Mouse (Mus musculus) intestine, embryonic 14.5 days (tissue): ENCODE data around the gene Clasp1. TPM values are rescaled to one million over a fixed set of nuclear protein-coding genes. Genes with fewer than 3 reads are reported as not detected.

Experiments used
- ATAC-seq: fragments of 200-750 bp; cut with Nextera tagmentation; replicated peaks from 2 replicates; pipeline ENCODE4 v1.8.0; 2017; ENCODE audit warnings: low read depth, moderate number of reproducible peaks, moderate TSS enrichment, moderate library complexity; ENCODE audit not compliant: low FRiP score, low TSS enrichment
- DNase-seq: peaks from one replicate; pipeline ENCODE4 v3.0.0-alpha.2; 2018; ENCODE audit warnings: low spot score
- H3K27ac ChIP-seq: fragments of 300-500 bp; sonication (generic); 2 replicates; pipeline ENCODE4 v1.5.1; 2014; ENCODE audit warnings: low read depth, mild to moderate bottlenecking, control low read depth
- H3K27me3 ChIP-seq: fragments of 300-500 bp; sonication (generic); replicated peaks from 2 replicates; pipeline ENCODE4 v1.6.1; 2014; ENCODE audit warnings: low read length, control low read depth; ENCODE audit not compliant: control insufficient read depth, insufficient read depth
- H3K36me3 ChIP-seq: fragments of 300-500 bp; sonication (generic); 2 replicates; pipeline ENCODE4 v1.6.1; 2014; ENCODE audit warnings: low read length, control low read depth; ENCODE audit not compliant: control insufficient read depth, insufficient read depth
- H3K4me1 ChIP-seq: fragments of 300-500 bp; sonication (generic); replicated peaks from 2 replicates; pipeline ENCODE4 v1.6.1; 2014; ENCODE audit warnings: low read length, control low read depth, mixed read lengths; ENCODE audit not compliant: control insufficient read depth, insufficient read depth
- H3K4me2 ChIP-seq: fragments of 300-500 bp; sonication (generic); 2 replicates; pipeline ENCODE4 v1.6.1; 2014; ENCODE audit warnings: low read length
- H3K4me3 ChIP-seq: fragments of 300-500 bp; sonication (generic); 2 replicates; pipeline ENCODE4 v1.5.1; 2014; ENCODE audit warnings: low read depth, low read length, control low read depth, mixed read lengths
- H3K9ac ChIP-seq: fragments of 300-500 bp; sonication (generic); 2 replicates; pipeline ENCODE4 v1.6.1; 2014; ENCODE audit warnings: mild to moderate bottlenecking, low read length
- H3K9me3 ChIP-seq: fragments of 300-500 bp; sonication (generic); 2 replicates; pipeline ENCODE4 v1.6.1; 2016; ENCODE audit warnings: low read length, control low read depth; ENCODE audit not compliant: control insufficient read depth
- WGBS: fragments of 180-500 bp; shearing (Covaris S2); extraction: QIAGEN DNeasy Blood & Tissue Kit; methylation state at CpG from one replicate; pipeline ENCODE4 v1.1.7; 2014; 5-methylcytosine and 5-hydroxymethylcytosine counted together
- polyA plus RNA-seq: library from polyadenylated mRNA; unstranded; fragments of >200 nt; fragmentation: Nextera tagmentation; extraction: Ambion mirVana; gene quantifications from 2 replicates; pipeline ENCODE4 v1.2.1, GENCODE M21; 2014

Clasp1 gene
- polyA plus RNA-seq, 1 experiment from 2014 or later = 51.6 TPM

GRCm38 (mm10) chr1:118633415-118633980 lies 244.6 kb downstream of the Clasp1 start:
- WGBS = 76% methylated on average over 4 of the region's 4 CpGs
- Histone ChIP-seq H3K4me2 (no peak overlapping the region), H3K4me1 (no peaks in the 10 kb centered on the region), H3K4me3 (no peak overlapping the region), H3K27ac (no peak overlapping the region), H3K9me3 (no peaks in the 10 kb centered on the region), H3K27me3 (peaks cover 6% of the 10 kb centered on the region), H3K36me3 (no peaks in the 10 kb centered on the region), H3K9ac (no peak overlapping the region)
- ATAC-seq (no peak), DNase-seq (no peak)

- DNase-seq (no peak), ATAC-seq (no peak)
- Histone ChIP-seq H3K9me3 (no peaks in the 10 kb centered on the region), H3K36me3 (no peaks in the 10 kb centered on the region), H3K4me2 (no peak overlapping the region), H3K4me1 (no peaks in the 10 kb centered on the region), H3K9ac (no peak overlapping the region), H3K27ac (no peak overlapping the region), H3K4me3 (no peak overlapping the region), H3K27me3 (no peaks in the 10 kb centered on the region)
- WGBS = 64% methylated on average over 2 of the region's 2 CpGs
Measured at GRCm38 (mm10) chr1:118642296-118642999, 253.6 kb downstream of the Clasp1 start.

DNA sequence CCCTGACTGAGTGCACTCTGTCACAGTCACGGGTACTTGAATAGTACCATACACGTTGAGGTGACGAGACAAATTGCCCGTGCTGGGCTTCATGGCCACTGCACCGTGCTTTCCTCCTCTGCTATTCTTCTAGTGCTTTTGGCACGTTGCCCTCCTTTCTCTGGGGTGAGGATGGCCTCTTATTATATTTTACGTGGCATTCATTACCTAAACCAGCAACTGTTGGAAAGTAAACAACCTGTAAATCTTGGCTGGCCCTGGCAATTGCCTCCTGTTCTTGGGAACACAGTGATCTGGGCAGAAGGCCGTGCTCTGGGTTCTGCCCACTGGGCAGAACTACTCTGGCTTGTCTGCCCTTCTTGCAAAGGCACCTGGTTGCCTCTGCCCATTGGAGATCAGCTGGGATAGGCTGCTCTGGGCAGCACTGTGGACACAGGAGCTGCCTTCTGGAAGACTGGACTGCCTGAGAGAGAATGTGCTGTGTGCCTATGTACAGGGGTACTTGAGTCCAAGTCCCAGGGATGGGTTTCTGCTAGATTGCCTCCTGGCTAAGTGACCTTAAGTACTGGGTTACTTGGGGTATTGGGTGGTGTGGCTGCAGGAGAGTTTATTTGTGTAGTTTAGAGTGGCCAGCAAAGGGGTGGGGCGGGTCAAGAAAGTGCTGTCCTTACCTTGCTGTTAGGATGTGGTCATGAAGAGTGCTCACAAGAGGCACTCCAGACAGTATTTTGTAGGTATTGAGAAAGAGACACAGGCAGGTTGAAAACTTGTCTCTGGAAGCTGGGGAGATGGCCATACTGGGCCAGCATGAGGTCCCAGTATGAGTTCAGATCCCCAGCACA lies 254.5 kb downstream of the Clasp1 start:
- no peaks in the 10 kb centered on the region for H3K27me3 ChIP-seq
- 40% methylated on average over 9 of the region's 9 CpGs for WGBS
- no peak overlapping the region for H3K4me2 ChIP-seq

DNA sequence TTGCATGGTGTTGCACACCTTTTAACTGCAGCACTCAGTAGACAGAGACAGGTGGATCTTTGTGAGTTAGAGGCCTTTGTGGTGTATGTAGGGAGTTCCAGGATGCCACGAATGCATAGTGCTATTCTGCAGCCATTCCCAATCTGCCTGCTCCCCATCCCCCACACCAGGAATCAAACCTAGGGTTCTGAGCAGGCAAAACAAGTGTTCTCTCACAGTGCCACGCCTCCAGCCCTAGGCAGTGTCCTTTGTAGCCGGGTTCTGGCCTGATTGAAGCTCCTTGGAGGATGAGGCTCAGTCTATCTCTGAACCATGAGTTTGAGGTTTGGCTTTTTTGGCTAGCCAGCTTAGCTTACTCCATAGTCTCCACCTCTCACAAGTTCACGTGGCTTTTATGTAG lies 256.8 kb downstream of the Clasp1 start:
- no peak overlapping the region for H3K27ac ChIP-seq
- no peak overlapping the region for H3K4me3 ChIP-seq
- DNase-seq (no peak), ATAC-seq (no peak)
- H3K36me3 ChIP-seq = no peaks in the 10 kb centered on the region
- WGBS = 58% methylated on average over 4 of the region's 4 CpGs
- no peaks in the 10 kb centered on the region for H3K27me3 ChIP-seq
- H3K4me1 ChIP-seq = peaks cover 11% of the 10 kb centered on the region
- no peak overlapping the region for H3K9ac ChIP-seq
- H3K9me3 ChIP-seq = no peaks in the 10 kb centered on the region
- no peak overlapping the region for H3K4me2 ChIP-seq

More for the DNA sequence above, 254.5 kb downstream of the Clasp1 start:
- Histone ChIP-seq H3K36me3 (no peaks in the 10 kb centered on the region), H3K9me3 (no peaks in the 10 kb centered on the region), H3K9ac (no peak overlapping the region), H3K27ac (no peak overlapping the region), H3K4me3 (no peak overlapping the region), H3K4me1 (no peaks in the 10 kb centered on the region)
- ATAC-seq (no peak), DNase-seq (no peak)

DNA sequence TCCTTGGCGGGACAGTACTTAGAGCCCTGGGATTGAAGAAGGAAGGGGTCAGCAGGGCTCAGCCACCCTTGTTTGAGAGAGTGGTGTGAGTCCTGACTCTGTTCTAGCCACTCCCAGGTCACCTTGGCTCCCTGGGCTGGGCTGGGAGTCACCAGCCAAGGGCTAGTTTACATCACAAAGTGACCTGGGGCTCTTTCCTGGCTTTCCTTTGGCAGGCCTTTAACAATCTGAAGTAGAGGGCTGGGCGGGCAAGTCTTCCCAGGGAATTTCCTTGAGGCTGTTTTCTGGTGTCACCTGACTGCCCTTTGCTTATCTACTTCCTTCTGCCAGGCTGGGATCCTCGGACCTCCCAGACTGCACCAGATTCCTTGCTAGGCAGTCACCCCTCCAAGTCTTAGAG lies 259.2 kb downstream of the Clasp1 start:
- Histone ChIP-seq H3K9ac (no peak overlapping the region), H3K9me3 (no peaks in the 10 kb centered on the region), H3K36me3 (no peaks in the 10 kb centered on the region), H3K27ac (no peak overlapping the region), H3K27me3 (no peaks in the 10 kb centered on the region), H3K4me3 (no peak overlapping the region), H3K4me2 (no peak overlapping the region), H3K4me1 (peaks cover 14% of the 10 kb centered on the region)
- 24% methylated on average over 3 of the region's 3 CpGs for WGBS
- ATAC-seq (no peak), DNase-seq (no peak)

GRCm38 (mm10) chr1:118649933-118650770 lies 261.3 kb downstream of the Clasp1 start:
- H3K4me2 ChIP-seq = no peak overlapping the region
- no peak overlapping the region for H3K9ac ChIP-seq
- peaks cover 14% of the 10 kb centered on the region for H3K4me1 ChIP-seq
- H3K27ac ChIP-seq = peak overlapping the region; percentile 47; the same call in 1 of the 2 replicates
- H3K4me3 ChIP-seq = no peak overlapping the region
- no peaks in the 10 kb centered on the region for H3K9me3 ChIP-seq
- DNase-seq (no peak), ATAC-seq (peak; percentile 70)
- WGBS = 59% methylated on average over 9 of the region's 9 CpGs
- no peaks in the 10 kb centered on the region for H3K36me3 ChIP-seq
- no peaks in the 10 kb centered on the region for H3K27me3 ChIP-seq

- H3K4me2 ChIP-seq = no peak overlapping the region
- no peak for DNase-seq
- no peaks in the 10 kb centered on the region for H3K9me3 ChIP-seq
- 47% methylated on average over 3 of the region's 3 CpGs for WGBS
- H3K4me3 ChIP-seq = no peak overlapping the region
- no peaks in the 10 kb centered on the region for H3K27me3 ChIP-seq
- no peaks in the 10 kb centered on the region for H3K36me3 ChIP-seq
- peak overlapping the region; percentile 47; the same call in 1 of the 2 replicates for H3K27ac ChIP-seq
- H3K4me1 ChIP-seq = peaks cover 14% of the 10 kb centered on the region
- no peak for ATAC-seq
- no peak overlapping the region for H3K9ac ChIP-seq
Measured at GRCm38 (mm10) chr1:118650771-118651080, 261.9 kb downstream of the Clasp1 start.

DNA sequence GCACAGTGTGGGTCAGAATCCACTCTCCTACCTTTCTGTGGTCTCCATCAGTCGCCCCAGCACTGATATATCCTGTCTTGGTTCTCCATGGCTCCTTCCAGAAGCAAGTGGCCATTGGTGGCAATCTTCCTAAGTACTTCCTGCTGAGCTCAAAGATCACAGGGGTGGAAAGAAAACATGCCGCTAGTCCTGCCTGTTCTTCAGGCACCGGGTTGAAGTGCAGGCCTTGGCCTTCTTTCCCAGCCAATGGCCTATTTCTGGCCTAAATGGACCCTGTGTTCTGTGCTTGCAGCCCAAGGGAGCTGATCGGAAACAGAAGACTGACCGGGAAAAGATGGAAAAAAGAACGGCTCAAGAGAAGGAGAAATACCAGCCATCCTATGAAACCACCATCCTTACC lies 269.9 kb downstream of the Clasp1 start:
- Histone ChIP-seq H3K9ac (no peak overlapping the region), H3K27me3 (no peaks in the 10 kb centered on the region), H3K4me3 (no peak overlapping the region), H3K36me3 (no peaks in the 10 kb centered on the region), H3K9me3 (no peaks in the 10 kb centered on the region), H3K4me1 (peaks cover 10% of the 10 kb centered on the region), H3K27ac (no peak overlapping the region), H3K4me2 (no peak overlapping the region)
- ATAC-seq (no peak), DNase-seq (no peak)
- WGBS = 80% methylated on average over 6 of the region's 6 CpGs
